Mouse (Mus musculus) olfactory bulb, adult 2 months (tissue): ENCODE measurements around the gene Gpbar1.

ENCODE experiments used
- CTCF ChIP-seq: fragments of 200-500 bp; IDR thresholded peaks from 2 replicates; pipeline ENCODE4 v1.5.1; 2012; ENCODE audit warnings: low read depth, mild to moderate bottlenecking, low read length, moderate library complexity; ENCODE audit not compliant: insufficient read depth
- POLR2A ChIP-seq: fragments of 200-500 bp; IDR thresholded peaks from 2 replicates; pipeline ENCODE4 v1.6.1; 2012; ENCODE audit warnings: mild to moderate bottlenecking, low read depth, low read length, moderate library complexity; ENCODE audit not compliant: insufficient read depth

- TF ChIP-seq CTCF = no peak
- no peak for TF ChIP-seq POLR2A
These were observed 40.7 kb upstream of the Gpbar1 start for GRCm38 (mm10) chr1:74237671-74238070.
